Mouse (Mus musculus) NIH3T3 (cell line): ENCODE data around the gene Gm8439.

ENCODE experiments used
- DNase-seq: peaks from one replicate; pipeline ENCODE4 v3.0.0-alpha.2; 2012; ENCODE audit warnings: low read depth

Gm8439 gene

DNA sequence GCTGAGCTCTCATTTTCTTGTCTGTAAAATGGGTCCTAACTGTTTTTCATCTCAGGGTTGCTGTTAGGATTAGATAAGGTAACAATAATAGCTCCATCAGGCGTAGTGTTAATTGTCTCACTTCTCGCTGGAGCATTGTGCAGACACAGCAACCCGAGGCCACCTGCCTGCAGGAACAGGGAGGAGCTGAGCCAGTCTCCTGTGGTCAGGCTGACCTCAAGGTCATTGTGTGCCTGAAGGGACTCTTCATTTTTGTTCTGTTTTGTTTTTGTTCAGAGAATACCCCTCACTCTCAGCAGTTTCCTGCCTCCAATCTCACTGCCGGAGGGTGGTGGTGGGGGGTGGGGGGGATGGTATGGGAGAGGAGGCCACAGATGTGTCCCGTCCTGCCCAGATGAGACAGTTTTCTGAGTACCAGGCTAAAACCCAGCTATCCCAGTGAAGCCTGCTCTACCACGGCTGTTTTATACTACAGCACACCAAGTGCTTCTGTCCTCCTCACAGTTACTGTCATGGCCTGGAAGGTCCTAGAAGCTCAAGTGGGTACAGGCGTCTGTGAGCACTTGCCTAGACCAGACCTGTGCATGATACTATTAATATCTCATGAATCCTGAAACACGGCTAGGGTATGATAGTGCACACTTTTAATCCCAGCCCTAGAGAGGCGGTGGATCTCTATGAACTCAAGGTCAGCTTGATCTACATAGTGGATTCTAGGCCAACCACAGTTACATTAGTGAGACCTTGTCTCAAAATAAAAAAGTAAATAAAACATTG is 23.9 kb downstream of the Gm8439 start:
- DNase-seq = no peak

DNA sequence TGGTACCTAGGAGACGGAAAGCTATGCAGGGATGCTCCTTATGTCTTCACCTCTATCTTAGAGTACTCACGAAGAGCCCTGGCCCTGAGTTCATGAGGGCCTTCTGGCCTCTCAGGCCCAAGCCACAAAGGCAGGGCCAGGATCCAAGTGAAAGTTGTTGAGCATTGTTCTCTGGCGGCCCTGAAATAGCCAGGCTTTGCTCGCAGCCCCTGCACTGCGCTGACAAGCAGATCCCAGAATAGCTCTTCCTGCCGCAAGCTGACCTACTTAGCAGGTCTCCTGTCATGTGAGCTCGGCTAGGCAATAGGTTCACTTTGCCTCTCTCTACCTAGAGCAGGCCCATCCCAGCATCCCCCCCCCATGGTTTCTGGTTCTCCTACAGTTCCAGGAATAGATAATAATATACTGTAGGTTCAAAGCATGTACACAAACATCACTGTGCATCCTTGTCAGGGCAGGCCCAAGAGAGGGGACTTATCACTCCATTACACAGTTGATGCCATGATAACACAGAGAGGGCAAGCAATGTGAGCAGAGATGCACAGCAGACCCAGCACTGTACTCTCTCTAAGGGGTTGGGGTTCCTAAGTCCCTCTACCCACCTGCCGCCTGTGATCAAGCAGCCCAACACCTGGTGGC is 25.3 kb downstream of the Gm8439 start:
- DNase-seq = no peak

DNA sequence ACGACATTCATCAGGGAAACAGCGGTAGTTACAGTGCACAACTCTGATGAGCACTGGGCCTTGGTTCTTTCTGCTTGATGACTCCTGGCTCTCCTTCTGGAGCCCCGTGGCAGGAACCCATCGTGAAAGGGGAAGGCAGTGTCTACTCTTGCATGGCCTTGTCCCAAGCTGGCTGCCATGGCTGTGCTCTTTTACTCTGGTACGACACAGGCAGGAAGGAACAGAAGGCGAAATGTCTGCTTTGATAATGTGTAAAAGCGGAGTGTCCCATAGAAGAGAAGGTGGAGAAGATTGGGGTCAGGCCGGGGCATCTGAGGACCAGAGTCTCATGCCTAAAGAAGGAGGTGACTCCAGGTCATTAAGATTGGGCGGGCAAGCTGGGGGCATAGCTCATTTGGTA is 26.1 kb downstream of the Gm8439 start:
- no peak for DNase-seq

DNA sequence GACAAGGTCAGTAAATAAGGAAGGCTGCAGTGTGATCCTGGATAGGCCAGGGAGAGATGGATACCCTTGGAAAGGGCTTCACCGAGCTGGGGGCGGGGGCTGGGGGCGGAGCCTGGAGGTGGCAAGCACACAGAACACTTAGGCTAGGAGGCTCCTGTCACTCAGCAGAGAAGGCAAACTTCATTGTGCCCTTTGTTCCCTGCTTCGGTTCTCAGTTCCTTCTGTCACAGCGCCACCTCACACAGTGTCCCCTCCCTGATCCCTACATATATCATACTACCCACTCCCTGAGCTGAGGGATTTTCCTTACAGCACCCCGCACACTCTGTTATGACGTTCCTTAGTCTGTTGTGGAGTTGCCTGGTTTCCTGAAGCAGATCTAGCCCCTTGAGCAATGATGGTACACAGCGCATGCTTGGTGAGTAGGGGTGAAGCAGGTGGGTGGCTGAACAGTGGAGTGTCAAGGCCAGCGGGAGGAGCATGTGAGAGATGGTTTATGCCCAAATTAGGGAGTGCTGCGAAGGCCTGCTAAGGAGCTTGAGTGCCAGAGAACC is 27.1 kb downstream of the Gm8439 start:
- DNase-seq = peak; percentile 35

DNA sequence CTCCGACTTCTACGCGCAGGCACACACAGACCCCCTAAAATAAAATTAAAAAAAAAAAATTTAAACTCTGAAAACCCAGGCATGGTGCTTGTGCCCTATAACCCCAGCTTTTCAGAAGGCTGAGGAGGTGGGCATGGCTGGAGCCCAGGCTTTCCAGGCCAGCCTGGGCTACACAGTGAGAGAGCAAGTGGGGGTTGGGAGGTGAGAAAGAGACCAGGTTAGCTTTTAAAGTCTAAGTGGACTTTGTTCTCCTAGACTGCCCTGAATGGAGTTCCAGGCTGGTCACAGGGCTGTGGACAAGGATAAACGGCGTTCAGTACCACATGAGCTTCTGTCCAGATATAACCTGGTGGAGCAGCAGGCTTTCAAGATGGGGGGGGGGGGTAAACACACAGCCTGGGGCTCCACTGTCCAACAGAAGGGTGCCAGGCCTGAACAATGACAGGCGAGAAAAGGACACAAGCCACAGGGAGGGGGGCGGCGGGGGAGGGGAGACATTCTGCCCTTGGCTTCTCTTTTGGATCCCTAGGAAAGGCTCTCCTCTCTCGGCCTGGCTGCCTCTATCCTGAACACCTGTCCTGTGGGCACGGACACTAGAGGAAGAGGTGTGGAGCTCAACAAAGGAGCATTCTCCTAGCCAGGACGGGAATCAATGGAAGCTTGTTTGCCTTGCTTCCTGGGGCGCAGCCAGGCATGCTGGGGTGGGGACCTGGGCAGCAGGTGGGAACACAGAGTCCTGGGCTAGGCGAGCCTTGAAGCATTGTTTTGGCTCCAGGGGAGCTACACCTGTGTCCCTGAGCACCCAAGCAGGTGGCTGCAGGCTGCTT is 27.9 kb downstream of the Gm8439 start:
- no peak for DNase-seq

DNA sequence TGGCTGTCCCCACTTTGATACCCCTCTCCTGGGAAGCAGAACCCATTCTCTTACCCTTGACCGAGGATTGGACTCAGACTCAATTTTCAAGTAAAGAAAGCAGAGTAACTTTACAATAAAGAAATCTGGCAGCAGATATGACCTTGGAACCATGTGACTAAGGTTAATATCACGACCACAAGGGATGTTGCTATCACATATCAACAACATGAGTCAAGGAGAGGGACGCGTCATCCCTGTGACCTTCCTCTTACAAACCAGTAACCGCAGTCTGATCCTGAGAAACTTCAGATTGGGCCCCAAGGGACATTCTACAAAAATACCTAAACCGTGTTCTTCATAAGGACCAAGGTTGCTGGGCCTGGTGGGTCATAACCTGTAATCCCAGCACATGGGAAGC is 39.2 kb downstream of the Gm8439 start:
- peak; percentile 43 for DNase-seq

DNA sequence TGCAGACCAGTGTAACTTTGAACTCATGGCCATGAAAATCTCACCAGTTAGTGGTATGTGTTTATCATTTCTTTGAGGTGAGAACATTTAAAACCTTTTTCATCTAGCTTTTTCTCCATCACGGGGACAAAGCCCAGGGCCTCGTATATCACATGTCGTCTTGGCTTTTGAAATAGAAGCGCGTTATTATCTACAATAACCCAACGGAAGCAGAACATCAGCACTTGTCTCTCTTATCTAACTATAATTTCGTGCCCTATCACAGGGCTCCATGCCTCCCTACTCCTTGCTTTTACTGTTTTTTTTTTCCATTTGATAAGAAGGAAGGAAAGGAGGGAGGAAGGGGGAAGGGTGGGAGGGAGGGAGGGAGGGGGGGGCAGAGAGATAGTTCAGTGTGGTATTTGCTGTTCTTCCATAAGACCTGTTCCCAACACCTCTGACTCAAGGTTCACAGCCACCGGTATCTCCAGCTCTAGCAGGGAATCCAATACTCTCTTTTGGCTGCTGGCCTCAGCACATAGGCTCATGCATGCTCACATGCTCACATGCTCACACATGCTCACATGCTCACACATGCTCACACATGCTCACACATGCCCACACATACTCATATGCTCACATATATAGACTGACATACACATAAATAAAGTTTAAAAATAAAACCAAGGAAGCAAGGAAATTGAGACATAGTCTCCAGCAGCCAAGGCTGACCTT is 41.8 kb downstream of the Gm8439 start:
- no peak for DNase-seq

DNA sequence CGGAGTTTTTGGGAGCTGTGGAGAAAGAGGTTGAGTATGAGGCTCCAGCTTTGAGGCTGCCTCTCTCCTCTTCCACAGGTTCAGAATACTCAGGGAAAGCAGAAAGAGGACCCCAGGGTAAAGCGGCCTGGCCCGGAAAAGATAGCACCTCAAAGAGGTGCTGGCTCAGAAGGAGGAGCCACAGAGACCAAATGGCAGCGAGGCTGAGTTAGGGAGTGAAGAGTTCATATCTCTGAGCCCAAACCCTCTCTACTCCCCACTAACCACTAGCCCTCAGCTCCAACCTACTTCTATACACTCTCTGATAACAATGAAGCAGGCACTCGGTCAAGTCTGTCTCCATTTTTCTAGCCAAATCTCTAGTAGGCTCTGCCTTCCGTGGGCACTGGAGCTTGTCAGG is 43.3 kb downstream of the Gm8439 start:
- DNase-seq = no peak

DNA sequence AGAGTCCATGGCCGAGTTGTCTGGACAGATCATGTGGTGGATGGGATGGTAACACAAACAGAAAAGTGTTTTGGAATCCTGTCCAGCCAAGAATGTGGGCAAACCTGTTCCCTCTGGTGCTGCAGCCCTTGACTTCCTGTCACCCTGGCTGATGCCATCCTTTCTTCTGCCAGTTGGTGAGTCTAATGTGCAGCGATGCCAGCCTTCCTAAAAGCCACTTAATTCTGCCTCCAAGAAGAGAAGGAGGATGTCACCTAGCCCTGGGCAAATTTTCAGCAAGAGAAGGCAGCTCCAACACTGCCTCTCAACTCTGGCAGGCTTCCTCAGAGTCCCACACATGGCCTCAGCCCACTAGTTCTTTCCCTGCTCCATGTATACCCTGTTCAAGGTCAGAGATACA is 46.8 kb downstream of the Gm8439 start:
- DNase-seq = no peak

DNA sequence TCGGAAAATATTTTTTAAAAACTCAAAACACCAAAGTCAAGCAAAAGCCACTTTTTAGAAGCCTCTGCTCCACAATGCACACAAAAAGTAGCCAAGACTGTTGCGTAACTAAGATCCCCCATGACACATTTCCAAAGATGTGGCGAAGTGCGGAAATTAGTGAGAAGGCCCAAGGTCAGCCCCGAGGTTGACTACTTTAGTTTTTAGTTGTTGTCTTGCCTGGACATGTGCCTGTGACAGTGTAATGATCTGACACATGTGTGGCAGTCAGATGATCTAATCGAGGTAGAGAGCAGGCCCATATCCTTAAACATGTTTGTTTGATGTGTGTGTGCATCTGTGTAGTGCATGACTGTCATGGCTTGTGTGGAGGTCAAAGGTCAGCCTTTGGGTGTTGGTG is 53.4 kb downstream of the Gm8439 start:
- DNase-seq = no peak

DNA sequence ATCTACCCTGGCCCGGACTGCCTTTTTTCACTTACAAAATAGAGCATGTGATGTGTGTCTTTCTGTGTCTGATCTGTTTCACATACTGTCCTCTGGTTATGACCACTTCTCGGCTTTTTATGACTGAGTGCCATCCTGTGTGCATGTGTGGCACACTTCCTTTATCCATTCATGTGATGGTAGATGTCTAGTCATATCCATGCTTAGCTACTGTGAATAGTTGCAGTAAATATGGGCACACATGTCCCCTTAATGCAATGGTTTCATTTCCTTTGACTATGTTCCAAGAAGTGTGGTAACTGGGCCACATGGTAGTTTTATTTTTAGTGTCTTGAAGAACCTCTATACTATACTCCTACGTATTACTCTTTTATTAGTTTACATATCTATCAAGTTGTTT is 55.4 kb downstream of the Gm8439 start:
- no peak for DNase-seq

DNA sequence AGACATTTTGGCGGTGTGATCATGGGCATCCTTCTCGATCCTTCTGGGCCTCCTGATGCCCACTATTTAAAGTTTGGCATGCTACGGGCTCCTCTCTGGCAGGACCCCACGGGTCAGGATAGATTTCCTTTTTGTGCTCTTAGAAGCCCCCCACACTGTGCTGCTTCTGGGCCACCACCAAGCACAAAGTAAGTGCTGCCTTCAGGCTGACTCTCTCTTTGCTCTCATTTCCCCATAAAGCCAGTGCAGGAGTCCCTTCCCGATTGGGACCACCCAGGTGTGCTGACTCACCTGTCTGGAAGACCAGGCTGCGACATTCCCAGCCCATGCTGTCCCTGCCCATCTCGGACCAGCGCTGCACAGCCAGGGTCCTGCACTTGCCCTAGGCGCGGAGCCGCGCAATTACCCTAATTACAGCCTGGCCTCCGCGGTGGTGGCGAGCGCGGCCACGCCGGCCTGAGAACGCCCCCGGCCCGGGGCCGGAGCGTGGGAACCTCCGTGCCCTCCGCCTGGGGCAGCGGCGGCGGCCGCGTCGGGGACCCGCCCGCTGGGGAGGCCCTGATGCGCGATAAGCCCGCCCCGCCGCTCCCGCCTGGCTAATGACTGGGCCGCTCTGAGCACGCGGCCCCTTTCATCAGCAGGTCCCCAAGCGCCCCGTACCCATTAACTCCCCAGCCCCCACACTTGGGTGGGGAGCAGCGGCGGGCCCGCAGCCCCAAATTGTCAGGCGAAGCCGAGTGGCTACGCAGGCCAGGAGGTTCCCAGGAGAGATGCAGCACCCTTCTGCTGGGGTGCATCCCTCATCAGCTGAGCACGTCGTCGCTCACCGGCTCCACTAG is 61.0 kb downstream of the Gm8439 start:
- no peak for DNase-seq

DNA sequence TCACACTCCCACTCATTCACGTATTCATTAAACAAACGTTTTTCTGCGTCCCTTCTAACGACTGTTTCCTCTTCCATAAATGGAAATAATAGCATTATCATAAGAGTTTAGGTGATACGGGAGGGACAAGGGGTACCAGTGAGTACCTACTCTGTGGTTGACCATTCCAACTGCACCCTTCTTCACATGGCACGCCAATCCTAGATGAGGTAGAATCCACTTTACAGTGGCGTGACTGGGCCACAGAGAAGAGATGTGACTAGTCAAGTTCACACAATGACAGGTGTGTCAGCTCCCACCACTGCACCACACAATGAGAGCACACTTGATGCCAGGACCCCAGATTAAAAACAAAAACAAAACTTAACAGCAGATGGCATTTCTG is 61.7 kb downstream of the Gm8439 start:
- no peak for DNase-seq

DNA sequence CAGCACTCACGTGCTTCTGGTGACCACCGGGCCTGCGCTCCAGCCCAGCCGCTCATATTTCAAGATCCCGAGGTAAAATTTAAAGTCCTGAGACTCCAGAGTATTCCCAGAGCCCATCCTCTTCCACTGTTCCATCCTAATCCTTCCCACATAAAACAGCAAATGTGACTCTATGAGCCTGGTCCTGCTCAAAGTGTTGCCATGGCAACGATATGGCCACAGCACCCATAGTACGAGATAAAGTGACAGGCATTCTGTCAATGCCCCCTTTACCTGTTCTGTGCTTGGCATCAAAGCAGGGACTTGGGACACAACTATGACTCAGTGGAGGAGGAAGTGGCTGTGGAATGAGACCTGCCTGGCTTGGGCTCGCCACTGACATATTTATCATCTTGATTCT is 67.4 kb downstream of the Gm8439 start:
- DNase-seq = no peak
